Mouse (Mus musculus) CH12.LX (cell line): ENCODE results near the gene Spire2.

ENCODE experiments used
- KAT2A ChIP-seq: IDR thresholded peaks from 2 replicates; pipeline ENCODE4 v1.6.1; 2012; ENCODE audit warnings: low read length, improper control_type of control experiment, inconsistent platforms; ENCODE audit not compliant: insufficient replicate concordance
- MAX ChIP-seq: IDR thresholded peaks from 2 replicates; pipeline ENCODE4 v1.6.1; 2011; ENCODE audit warnings: low read length, improper control_type of control experiment

- no peak for TF ChIP-seq KAT2A
- TF ChIP-seq MAX, result no peak
Observed at GRCm38 (mm10) chr8:123345856-123346255, 13.3 kb downstream of the Spire2 start.
